ENCODE assay signal across 8 mouse cellular contexts in genomic region chr7:29905966-29906681, GRCm38 (mm10). TPM values are rescaled to one million over a fixed set of nuclear protein-coding genes. Genes with fewer than 3 reads are reported as not detected.
DNase-seq lines count a peak whose midpoint lies in the region; ATAC-seq and TF ChIP-seq lines count a peak whose summit lies in the region.

TSS of gene Zfp27 (minus strand) at chr7:29906572.

- WGBS in forebrain, embryonic 12.5 days, result under 1% methylated on average over 22 of the region's 22 CpGs
- under 1% methylated on average over 22 of the region's 22 CpGs for WGBS in heart, postnatal 0 days
- under 1% methylated on average over 22 of the region's 22 CpGs for WGBS in liver, embryonic 16.5 days (ENCODE audit: insufficient replicate concordance)
- WGBS in neural tube, embryonic 14.5 days, result under 1% methylated on average over 22 of the region's 22 CpGs

- 0 out of 2 replicates have a peak, but pooled peaks have one; percentile 44 for TF ChIP-seq EP300 in ES-Bruce4 (IDR thresholded peaks at IDR 0.05; ENCODE audit: insufficient read depth, low read depth, low read length)
- 0 out of 2 replicates have a peak, but pooled peaks have one; percentile 12 for TF ChIP-seq EP300 in heart, postnatal 0 days (IDR thresholded peaks at IDR 0.05; ENCODE audit: low read depth)

- H3K27ac ChIP-seq in ES-Bruce4 (ENCODE audit: insufficient read depth, low read length), result peak within 1 kb of the TSS; percentile 99
- H3K27ac ChIP-seq in forebrain, embryonic 12.5 days, result peak within 1 kb of the TSS; percentile 97
- peak within 1 kb of the TSS; percentile 98 for H3K27ac ChIP-seq in heart, postnatal 0 days (ENCODE audit: low read depth)
- peak within 1 kb of the TSS; percentile 80 for H3K27ac ChIP-seq in liver, embryonic 16.5 days (ENCODE audit: low read length)
- H3K27ac ChIP-seq in neural tube, embryonic 14.5 days (ENCODE audit: low read depth, low read length), result peak within 1 kb of the TSS; percentile 97

- H3K36me3 ChIP-seq in ES-Bruce4 (ENCODE audit: control insufficient read depth, insufficient read depth, low read length, poor library complexity, severe bottlenecking), result 0 out of 2 replicates have a peak, but pooled peaks cover 2% of the 10 kb centered on the region
- peaks cover 16% of the 10 kb centered on the region for H3K36me3 ChIP-seq in forebrain, embryonic 12.5 days (replicated peaks)
- peaks cover 20% of the 10 kb centered on the region for H3K36me3 ChIP-seq in heart, postnatal 0 days (replicated peaks; ENCODE audit: control insufficient read depth, insufficient read depth, low read length)
- H3K36me3 ChIP-seq in liver, embryonic 16.5 days (ENCODE audit: control insufficient read depth, insufficient read depth), result no peaks in the 10 kb centered on the region
- no peaks in the 10 kb centered on the region; the same call in 1 of the 2 replicates for H3K36me3 ChIP-seq in neural tube, embryonic 14.5 days (ENCODE audit: control insufficient read depth, insufficient read depth, low read length)

- DNase-seq in c-Kit-positive CD71-positive TER-119-positive erythroid progenitor cells, embryonic 14.5 days (ENCODE audit: low spot score), result peak; percentile 70
- DNase-seq in heart, postnatal 0 days (ENCODE audit: low spot score), result peak; percentile 92
- DNase-seq in kidney, postnatal 4 days, result peak; percentile 64 to 82
- DNase-seq in testis, postnatal 10 days (ENCODE audit: low spot score), result peak; percentile 54

- no peak for TF ChIP-seq POLR2A in ES-Bruce4 (IDR thresholded peaks at IDR 0.05; ENCODE audit: insufficient read depth, low read length)

- TF ChIP-seq CTCF in ES-Bruce4 (IDR thresholded peaks at IDR 0.05; ENCODE audit: low read depth, low read length), result no peak
- no peak for TF ChIP-seq CTCF in heart, postnatal 0 days (IDR thresholded peaks at IDR 0.05; ENCODE audit: low read depth)

- peak within 1 kb of the TSS; percentile 57 for H3K4me2 ChIP-seq in forebrain, embryonic 12.5 days
- H3K4me2 ChIP-seq in heart, postnatal 0 days (ENCODE audit: low read depth, low read length), result peak within 1 kb of the TSS; percentile 92
- peak within 1 kb of the TSS; percentile 73 for H3K4me2 ChIP-seq in liver, embryonic 16.5 days (ENCODE audit: low read depth, low read length)
- peak within 1 kb of the TSS; percentile 64 for H3K4me2 ChIP-seq in neural tube, embryonic 14.5 days (ENCODE audit: low read depth, low read length)

- no peaks in the 10 kb centered on the region for H3K9me3 ChIP-seq in ES-Bruce4 (replicated peaks; ENCODE audit: control insufficient read depth, insufficient read depth, low read length, poor library complexity, severe bottlenecking)
- no peaks in the 10 kb centered on the region for H3K9me3 ChIP-seq in forebrain, embryonic 12.5 days
- no peaks in the 10 kb centered on the region for H3K9me3 ChIP-seq in heart, postnatal 0 days (replicated peaks; ENCODE audit: control insufficient read depth, low read length)
- H3K9me3 ChIP-seq in liver, embryonic 16.5 days (replicated peaks; ENCODE audit: control insufficient read depth, low read length), result no peaks in the 10 kb centered on the region
- H3K9me3 ChIP-seq in neural tube, embryonic 14.5 days (ENCODE audit: control insufficient read depth, low read length), result no peaks in the 10 kb centered on the region

- no peaks in the 10 kb centered on the region for H3K27me3 ChIP-seq in ES-Bruce4 (ENCODE audit: control insufficient read depth, insufficient read depth, low read length, poor library complexity, severe bottlenecking)
- no peaks in the 10 kb centered on the region for H3K27me3 ChIP-seq in forebrain, embryonic 12.5 days
- no peaks in the 10 kb centered on the region for H3K27me3 ChIP-seq in heart, postnatal 0 days (ENCODE audit: control insufficient read depth, insufficient read depth, low read length)
- no peaks in the 10 kb centered on the region for H3K27me3 ChIP-seq in liver, embryonic 16.5 days (ENCODE audit: control insufficient read depth, insufficient read depth, low read depth, low read length)
- H3K27me3 ChIP-seq in neural tube, embryonic 14.5 days (ENCODE audit: control insufficient read depth, insufficient read depth, low read length), result no peaks in the 10 kb centered on the region

- ATAC-seq in forebrain, embryonic 12.5 days (ENCODE audit: low FRiP score), result peak; percentile 88
- ATAC-seq in heart, postnatal 0 days (ENCODE audit: insufficient read depth, low read depth), result peak; percentile 76
- peak; percentile 77 for ATAC-seq in liver, embryonic 16.5 days (ENCODE audit: low read depth)
- peak; percentile 89 for ATAC-seq in neural tube, embryonic 14.5 days (ENCODE audit: low read depth)

- no peaks in the 10 kb centered on the region for H3K4me1 ChIP-seq in ES-Bruce4 (ENCODE audit: control insufficient read depth, insufficient read depth, low read length)
- H3K4me1 ChIP-seq in forebrain, embryonic 12.5 days, result peaks cover 27% of the 10 kb centered on the region
- H3K4me1 ChIP-seq in heart, postnatal 0 days (ENCODE audit: control insufficient read depth, insufficient read depth), result peaks cover 10% of the 10 kb centered on the region
- no peaks in the 10 kb centered on the region; the same call in 1 of the 2 replicates for H3K4me1 ChIP-seq in liver, embryonic 16.5 days (ENCODE audit: control insufficient read depth, low read depth, low read length)
- peaks cover 15% of the 10 kb centered on the region for H3K4me1 ChIP-seq in neural tube, embryonic 14.5 days (ENCODE audit: control insufficient read depth, insufficient read depth, low read length)

- H3K4me3 ChIP-seq in ES-Bruce4 (ENCODE audit: low read depth, low read length), result peak within 1 kb of the TSS; percentile 75
- peak within 1 kb of the TSS; percentile 58 for H3K4me3 ChIP-seq in forebrain, embryonic 12.5 days (replicated peaks)
- H3K4me3 ChIP-seq in heart, postnatal 0 days (ENCODE audit: low read depth, low read length), result peak within 1 kb of the TSS; percentile 72
- peak within 1 kb of the TSS; percentile 73 for H3K4me3 ChIP-seq in liver, embryonic 16.5 days (ENCODE audit: low read depth, low read length)
- peak within 1 kb of the TSS; percentile 61 for H3K4me3 ChIP-seq in neural tube, embryonic 14.5 days (ENCODE audit: low read depth, low read length)

- peak within 1 kb of the TSS; percentile 87 for H3K9ac ChIP-seq in ES-Bruce4 (ENCODE audit: low read depth, poor library complexity, severe bottlenecking)
- H3K9ac ChIP-seq in forebrain, embryonic 12.5 days, result peak within 1 kb of the TSS; percentile 71
- H3K9ac ChIP-seq in heart, postnatal 0 days (replicated peaks; ENCODE audit: low read depth, low read length), result peak within 1 kb of the TSS; percentile 74
- H3K9ac ChIP-seq in liver, embryonic 16.5 days (ENCODE audit: low read depth, low read length), result peak within 1 kb of the TSS; percentile 66
- peak within 1 kb of the TSS; percentile 60 for H3K9ac ChIP-seq in neural tube, embryonic 14.5 days (replicated peaks; ENCODE audit: low read depth, low read length)

RNA-seq across cellular contexts. Expression of gene Zfp27, which starts in this region (rescaled TPM):
- 3.7 and 5.0 TPM in 2 replicates for polyA plus RNA-seq in ES-Bruce4 (2011; ENCODE audit: insufficient read depth, insufficient read length, low read depth, missing spikeins)
- polyA plus RNA-seq in forebrain, embryonic 12.5 days (2016; fragmentation: Nextera tagmentation; extraction: Ambion mirVana), result 13.4 and 15.1 TPM in 2 replicates
- 7.5 and 12.8 TPM in 2 replicates for total RNA-seq in heart, postnatal 0 days (2014; rRNA removed; ENCODE audit: low replicate concordance)
- polyA plus RNA-seq in heart, postnatal 0 days (2015; fragmentation: Nextera tagmentation; extraction: Ambion mirVana), result 6.5 and 7.7 TPM in 2 replicates
- polyA plus RNA-seq in liver, embryonic 16.5 days (2015; fragmentation: Nextera tagmentation; extraction: Ambion mirVana), result 1.7 TPM in 2 replicates
- 17.0 and 19.5 TPM in 2 replicates for polyA plus RNA-seq in neural tube, embryonic 14.5 days (2014; fragmentation: Nextera tagmentation; extraction: Ambion mirVana)

Comparison
In these comparisons a context has a peak if more than half of its experiments do, and no peak if none do; other contexts are left out.
1. Peak in every context shown above with its lines: DNase-seq, ATAC-seq, H3K4me3 ChIP-seq and H3K27ac ChIP-seq.